Mouse (Mus musculus) T-helper 2 cell (primary cell): Measurements from ENCODE around the gene Olfml2a.

ENCODE experiments used
- in situ Hi-C: fragments of 300-600 bp; cut with MboI, MseI; formaldehyde crosslinking; loops from one replicate; pipeline ENCODE4 v1.15.1; 2025; ENCODE audit warnings: high pct_unique_total_duplicates

The Olfml2a gene

DNA sequence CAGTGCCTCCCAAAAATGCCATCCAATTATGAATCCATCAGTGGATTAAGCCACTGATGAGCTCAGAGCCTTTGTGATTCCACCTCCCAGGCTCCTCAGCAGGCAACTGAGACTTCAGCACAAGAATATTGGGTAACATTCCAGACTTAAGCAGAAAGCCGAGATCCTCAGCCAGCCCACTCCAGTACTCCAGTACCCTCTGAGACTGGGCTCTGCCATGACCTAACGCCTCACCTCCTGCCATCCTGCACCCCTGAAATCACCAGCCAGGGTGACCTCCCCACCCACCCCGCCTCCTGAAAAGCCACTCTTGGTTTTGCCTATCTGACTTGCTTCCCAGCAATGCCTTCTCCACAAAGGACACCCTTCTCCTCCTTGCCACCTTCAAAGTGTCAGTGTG lies 5.6 kb downstream of the Olfml2a start:
- in situ Hi-C loops: loop anchor here (10.0 kb wide), 1 partner anchor 257 kb away; the partner anchor contains the start of gene Scai

DNA sequence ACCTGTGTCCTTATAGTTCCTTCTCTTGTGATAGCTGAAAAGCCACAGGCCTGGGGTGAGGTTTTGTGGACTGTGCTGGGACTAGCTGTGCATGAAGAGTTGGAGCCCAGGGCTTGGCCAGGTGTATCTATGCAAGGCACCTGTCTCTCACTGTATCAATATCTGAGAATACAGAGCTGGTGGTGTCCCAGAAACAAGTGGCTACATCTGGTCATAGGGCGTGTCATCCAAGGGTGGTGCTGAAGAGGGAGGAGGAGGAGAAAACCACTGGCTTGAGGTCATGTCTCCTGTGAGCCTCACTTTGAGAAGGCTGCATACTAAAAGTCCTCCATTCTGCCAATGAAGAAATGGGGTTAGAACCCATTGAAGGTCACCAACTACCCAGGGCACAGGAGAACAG lies 6.2 kb downstream of the Olfml2a start:
- in situ Hi-C loops: loop anchor here (10.0 kb wide), 1 partner anchor 257 kb away; the partner anchor contains the start of gene Scai

DNA sequence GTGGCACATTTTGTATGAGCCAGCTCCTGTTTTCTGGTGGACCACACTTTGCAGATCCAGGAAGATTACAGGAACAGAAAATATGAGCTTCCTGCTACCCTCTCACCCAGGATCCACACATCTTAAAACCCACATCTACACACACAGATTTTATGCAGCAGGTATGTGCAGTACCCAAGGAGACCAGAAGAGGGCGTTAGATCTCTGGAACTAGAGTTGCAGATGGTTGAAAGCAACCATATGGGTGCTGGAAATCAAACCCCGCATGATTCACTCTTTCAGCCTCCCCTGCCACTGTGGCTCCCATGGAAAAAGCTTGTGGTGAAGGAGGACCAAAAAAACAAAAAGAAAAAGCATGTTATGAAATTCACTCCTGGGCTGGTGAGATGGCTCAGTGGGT lies 7.3 kb downstream of the Olfml2a start:
- in situ Hi-C loops: loop anchor here (10.0 kb wide), 1 partner anchor 256 kb away; the partner anchor contains the start of gene Scai

DNA sequence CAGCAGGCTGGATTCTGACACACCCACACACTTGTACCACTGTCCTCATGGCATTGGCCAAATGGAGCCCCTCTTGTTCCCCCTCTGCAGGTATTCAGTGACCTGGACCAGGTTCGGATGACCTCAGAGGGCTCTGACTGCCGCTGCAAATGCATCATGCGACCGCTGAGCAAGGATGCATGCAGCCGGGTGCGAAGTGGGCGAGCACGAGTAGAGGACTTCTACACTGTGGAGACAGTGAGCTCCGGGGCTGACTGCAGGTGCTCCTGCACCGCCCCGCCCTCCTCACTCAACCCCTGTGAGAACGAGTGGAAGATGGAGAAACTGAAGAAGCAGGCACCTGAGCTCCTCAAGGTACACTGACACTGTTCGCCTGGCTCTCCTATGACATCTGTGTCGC lies 9.6 kb downstream of the Olfml2a start:
- in situ Hi-C loops: no loop called here

DNA sequence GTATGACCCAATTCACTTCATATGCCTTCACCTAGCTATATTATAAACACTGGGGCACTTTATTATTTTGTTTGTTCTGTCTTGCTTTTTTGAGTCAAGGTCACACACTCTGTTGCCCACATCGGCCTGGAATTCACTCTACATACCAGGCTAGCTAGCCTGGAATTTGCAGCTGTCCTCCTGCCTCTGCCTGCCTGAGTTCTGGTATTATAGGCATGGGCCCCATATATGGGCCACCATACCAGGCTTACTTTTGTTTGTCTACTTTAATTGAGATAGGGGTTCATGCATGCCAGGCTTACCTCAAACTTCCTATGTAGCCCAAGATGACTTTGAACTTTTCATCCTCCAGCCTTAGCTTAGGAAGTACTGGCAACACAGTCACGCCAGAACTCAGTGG lies 10.1 kb downstream of the Olfml2a start:
- in situ Hi-C loops: no loop called here

DNA sequence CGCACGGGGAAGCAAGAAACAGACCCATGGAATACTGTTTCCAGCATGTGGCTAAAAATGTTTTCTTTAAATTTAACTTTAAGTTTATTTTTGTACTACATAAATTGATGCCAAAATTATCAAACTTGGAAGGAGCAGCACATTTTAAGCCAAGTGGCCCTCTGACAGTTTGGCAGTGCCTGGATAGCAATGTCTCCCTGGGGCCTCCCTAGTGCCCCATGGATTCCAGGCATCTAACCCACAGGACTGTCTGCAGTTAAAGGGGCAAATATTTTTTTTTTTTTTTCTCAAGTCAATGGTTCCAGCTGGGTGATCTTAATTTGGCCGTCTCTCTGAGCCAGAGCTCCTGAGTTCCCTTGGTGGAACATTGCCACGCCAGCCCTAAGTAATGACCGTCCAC lies 11.4 kb downstream of the Olfml2a start:
- in situ Hi-C loops: no loop called here

DNA sequence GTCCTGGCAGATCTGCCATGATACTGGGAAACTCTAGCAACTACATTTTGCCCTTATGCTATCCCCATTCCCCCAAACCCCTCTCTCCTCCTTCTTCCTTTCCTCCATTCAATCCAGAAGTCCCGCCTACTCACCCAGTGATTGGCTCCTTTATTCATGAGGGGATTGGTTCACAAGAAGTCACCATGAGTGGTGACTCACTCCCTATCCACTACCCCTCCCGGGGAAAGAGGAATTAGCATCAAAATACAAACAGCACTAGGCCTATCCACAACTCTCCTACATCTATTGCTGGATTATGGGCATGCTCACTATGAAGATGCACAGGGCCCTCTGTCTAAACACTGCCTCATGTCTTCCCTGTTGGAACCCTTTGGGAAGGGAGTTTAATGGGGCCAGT lies 12.2 kb downstream of the Olfml2a start:
- in situ Hi-C loops: no loop called here

DNA sequence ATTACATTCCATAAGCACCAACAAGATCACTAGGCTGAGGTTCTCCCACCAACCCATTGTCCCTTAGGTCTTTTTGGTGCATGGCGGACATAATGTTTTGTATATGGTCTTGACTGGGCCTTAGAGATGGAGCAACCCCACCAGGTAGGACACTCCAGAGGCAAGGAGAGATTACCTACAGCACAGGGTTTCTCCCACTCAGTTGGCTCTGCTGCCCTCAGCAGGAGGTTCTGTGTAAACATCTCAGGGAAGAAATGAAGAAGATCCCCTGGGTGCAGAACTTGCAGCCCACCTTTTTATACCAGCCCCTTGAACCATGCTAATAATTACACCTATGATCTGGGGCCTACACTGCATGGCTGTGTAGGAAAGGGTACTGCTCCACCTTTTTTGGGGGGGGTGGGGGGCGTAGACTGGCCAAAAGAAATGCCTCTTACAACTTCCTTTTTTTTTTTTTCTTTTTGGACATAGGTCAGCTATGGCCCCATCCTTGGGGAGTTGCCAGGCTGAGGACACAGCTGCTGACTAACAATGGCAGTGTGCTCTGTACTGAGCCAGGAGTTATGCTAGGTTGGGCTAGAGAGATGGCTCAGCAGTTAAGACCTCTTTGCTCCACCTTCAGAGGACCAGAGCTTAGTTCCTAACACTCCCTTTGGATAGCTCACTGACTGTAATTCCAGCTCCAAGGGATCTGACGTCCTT lies 12.8 kb downstream of the Olfml2a start:
- in situ Hi-C loops: no loop called here

DNA sequence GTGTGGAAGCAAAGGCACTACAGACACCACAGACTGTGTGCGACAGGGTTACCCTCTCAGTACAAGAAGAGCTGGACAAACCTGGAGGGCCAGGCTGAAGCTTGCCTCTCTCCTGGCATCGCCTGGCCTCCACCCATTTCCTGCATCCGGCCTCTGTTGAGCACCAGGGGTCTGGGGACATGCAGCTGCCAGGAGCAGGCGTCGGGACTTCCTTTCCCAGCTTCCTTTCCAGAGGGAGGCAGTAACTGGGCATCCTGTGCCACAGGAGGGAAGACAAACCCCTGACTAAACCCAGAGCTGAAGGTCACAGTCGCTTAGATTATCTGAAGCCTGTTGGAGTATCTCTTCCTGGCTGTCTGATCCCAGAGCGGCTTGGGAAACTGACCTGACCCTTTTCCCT lies 15.8 kb downstream of the Olfml2a start:
- in situ Hi-C loops: no loop called here

DNA sequence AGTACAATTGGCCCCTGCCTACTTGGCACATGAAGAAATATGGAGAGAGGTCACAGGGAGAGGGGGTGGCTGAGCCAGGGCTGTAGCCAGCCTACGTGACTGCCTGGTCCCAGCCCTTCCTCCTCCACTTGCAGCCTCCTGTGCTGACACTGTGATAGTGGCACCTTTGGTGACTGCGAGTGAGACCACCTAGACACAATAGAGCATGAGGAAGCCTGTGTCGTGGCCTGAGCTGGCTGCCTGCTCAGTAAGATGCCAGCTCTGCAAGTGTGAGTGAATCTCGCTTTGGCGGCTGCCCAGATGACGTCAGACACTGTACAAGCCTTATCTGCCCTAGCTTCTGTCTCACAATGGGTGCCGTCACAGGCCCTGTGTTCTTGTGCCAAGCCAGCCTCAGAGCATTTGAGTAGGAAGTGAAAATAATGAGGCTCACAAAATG lies 18.5 kb downstream of the Olfml2a start:
- in situ Hi-C loops: no loop called here

DNA sequence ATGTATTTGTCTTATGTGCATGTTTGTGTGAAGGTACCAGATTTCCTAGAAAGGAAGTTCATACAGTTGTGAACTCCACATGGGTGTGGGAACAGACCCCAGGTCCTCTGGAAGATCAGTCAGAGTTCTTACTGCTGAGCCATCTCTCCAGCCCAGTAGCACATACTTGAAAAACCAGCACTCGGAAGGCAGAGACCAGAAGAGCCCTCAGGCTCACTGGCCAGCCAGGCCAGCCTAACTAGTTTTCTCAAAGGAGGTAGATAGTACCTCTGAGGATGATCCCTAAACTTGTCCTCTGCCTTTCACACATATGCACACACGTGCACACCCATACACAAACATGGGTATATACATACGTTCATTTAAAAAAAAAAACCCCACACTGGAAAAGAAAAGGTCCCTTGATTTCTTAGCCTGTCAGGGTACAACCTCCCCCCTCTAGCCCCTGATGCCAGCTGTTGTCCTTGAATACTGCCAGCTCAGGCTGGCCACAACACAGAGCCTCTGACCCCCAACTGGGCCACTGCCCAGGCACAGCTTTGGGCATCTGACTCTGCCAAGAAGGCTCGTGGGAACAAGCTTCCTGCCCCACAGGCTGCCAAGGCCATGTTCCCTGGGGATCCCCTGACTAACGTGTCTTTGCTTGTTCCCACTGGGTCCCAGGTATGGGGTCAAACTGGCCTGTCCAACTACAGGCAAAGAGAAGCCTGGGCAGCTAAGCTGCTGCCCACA lies 21.5 kb downstream of the Olfml2a start:
- in situ Hi-C loops: no loop called here

DNA sequence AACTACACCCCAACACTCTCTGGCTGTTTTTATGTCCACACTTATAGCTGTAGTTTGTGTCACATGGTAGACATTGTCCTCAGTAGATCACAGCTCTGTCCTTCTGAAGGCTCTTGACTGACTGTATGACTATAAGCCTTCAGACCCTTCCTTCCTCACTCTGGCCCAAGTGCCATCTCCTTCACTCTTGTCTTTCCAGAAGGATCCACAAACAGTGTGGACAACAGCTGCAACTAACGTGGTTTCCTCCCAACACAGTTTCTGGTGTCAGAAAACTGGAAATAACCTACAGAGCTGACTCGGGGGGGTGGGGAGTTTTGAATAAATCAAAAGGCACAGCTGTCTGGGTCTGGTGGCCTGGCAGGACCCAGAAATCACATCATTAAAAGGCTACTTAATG lies 24.3 kb downstream of the Olfml2a start:
- in situ Hi-C loops: no loop called here

DNA sequence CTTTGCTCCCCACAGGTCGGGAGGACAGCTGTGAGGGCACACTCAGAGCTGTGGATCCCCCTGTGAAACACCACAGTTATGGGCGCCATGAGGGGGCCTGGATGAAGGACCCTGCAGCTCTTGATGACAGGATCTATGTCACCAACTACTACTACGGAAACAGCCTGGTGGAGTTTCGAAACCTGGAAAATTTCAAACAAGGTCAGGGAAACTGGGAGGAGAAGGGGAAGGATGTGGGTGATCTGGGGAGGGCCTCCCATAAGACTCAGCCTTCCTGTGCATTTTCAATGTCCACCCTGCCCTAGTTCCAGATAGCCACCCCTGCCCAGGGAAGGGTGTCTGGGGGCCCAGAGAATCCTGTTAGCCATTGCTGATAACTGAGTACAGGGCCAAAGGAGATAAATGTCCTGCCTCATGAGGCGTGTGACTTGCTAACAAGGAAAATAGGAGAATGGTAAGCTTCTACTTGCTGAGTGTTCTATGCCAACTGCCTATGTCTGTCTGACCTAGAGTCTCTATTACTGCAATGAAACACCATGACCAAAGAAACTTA lies 26.0 kb downstream of the Olfml2a start:
- in situ Hi-C loops: no loop called here

DNA sequence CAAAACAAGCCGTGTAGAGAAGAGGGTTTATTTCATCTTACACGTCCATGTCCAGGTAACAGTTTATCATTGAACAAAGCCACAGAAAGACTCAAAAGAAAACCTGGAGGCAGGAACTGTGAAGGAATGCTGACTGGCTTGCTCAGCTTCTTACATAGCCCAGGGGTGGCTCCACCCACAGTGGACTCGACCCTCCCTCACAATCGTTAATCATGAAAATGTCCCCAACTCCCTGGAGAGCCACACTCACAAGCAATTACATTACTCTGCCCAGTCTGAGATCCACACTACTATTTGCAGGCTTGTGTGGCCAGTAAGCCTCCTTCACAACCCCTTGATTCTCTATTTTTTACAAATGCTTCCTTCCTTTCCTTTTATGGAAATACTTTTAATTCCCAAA lies 32.4 kb downstream of the Olfml2a start:
- in situ Hi-C loops: no loop called here

DNA sequence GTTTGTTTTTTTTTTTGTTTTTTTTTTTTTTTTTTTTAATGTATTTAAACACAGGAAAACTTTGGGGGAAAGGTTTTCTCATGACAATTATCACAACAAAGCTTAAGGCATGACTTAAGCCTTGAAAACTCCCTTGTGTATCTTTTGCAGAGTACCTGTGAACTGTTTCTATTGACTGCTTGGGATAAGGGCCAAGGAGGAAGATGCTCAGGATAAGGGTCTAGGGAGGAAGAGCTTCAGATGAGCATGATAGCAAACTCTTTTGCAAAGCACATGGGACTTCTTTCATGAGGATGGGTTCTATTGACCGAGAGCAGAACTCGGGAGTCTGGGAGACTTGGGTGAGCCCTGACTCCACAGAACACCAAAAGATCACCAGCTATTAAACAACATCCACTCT lies 37.9 kb downstream of the Olfml2a start:
- in situ Hi-C loops: no loop called here

DNA sequence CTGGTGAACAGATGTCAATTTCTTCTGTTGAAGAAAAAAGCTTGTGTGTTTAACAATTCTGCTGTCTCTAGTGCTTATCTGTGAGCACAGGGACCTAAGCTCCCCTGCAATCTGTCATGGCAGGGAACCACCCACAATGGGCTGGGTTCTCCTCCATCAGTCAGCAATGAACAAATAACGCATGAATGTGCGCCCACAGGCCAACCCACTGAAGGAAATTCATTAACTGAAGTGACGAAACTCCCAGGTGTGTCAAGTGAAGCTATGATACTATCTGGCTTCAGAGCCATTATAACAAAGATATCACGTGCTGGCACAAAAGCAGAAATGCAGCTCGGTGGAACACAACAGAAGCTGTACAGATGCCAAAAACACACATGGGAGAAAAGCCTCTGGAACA lies 38.3 kb downstream of the Olfml2a start:
- in situ Hi-C loops: no loop called here

DNA sequence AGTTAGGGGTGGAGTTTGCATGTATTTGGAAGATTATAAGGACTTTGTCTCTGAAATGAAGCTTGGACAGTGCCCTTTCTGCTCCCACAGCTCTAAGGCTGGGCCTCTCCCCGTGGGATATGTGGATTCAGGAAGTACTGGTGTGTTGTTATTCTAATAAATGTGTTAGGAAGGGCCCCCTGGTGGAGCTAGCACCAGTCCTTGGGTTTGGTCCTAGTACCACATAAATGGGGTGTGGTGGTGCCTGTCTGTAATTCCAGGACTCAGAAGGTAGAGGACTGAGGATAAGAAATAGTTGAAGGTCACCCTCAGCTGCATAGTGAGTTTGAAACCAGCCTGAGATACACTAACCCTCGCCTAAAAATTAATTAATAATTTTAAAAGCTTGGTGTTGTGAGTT lies 41.4 kb downstream of the Olfml2a start:
- in situ Hi-C loops: no loop called here

DNA sequence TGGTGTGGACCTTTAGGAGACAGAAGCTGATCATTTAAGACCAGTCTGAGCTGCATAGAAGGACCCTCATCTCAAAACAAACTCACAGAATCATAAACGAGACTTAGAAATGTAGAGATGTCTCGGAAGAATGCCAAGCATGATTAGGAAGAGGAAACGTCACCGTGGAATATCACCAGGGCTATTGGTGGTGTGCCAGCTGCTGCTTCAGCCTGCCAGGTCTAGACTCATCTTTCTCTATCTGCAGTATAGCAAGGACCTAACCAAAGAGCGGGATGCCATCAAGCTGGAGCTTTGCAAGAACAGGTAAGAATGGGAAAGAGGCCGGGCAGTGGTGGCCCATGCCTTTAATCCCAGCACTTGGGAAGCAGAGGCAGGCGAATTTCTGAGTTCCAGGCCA lies 41.9 kb downstream of the Olfml2a start:
- in situ Hi-C loops: no loop called here

DNA sequence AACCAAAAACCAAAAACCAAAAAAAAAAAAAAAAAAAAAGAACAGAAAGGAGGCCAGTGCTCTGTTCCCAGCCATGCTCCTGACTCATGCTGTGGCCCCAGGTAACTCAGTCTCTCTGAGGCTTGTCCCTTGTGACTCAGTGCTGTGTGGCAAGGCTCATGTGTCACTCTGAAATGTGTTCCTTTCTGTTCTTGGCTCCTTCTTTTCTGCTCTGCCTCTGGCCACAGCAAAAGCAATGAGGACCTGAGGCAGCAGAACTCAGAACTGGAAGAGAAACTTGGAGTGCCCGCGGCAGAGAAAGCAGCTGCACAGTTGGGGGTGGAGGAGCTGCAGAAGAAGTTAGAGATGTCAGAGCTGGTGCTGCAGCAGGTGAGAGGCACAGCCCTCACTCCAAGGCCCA lies 42.4 kb downstream of the Olfml2a start:
- in situ Hi-C loops: no loop called here

DNA sequence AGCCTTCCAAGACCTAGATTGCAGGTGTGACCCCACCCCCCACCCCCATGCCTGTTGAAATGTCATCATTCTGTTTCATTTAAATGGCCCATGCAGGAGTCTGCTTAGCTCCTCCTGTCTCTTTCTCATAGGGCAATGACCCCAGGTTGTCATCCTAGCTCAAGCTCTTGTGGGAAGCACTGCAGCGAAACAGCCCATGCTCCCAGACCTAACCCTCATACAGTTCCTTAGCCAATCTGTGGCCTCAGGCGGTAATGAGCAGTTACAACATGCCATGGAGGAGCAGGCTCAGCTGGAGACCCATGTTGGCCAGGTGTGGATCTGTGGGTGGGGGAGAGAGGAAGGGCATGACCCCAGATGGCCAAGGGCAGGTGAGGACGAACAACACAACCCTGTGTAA lies 43.4 kb downstream of the Olfml2a start:
- in situ Hi-C loops: no loop called here

DNA sequence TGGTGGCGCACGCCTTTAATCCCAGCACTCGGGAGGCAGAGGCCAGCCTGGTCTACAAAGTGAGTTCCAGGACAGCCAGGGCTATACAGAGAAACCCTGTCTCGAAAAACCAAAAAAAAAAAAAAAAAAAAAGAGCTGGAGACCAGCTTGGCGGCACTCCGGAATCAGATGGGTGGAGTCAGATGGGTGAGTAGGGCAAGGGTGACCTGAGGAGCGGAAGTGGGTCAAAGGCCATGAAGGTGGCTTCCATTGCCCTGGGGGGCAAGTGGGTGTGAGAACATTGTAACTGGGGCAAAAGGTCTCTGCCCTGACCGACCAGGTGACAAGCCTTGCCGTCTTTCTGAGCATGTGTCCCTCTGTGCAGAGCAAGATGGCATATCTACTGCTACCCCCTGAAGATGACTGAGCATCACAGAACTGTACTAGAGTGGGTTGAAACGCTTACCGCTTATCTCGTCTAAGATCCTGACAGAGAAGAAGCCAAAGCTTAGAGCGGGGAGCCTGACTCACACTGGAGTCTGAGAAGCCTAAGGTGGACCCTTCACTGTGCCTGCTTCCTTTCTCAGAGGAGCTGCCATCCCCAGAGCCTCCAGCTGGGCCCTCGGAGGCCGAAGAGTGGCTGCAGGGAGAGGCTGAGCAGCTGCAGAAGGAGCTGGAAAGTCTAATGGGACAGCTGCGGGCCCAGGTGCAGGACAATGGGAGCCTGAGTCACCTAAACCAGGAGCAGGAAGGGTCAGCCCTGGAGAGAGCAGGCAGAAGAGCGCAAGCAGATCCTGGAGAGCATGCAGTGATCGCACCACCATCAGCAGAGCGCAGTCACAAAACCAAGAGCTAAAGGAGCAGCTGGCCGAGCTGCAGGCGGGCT lies 44.4 kb downstream of the Olfml2a start:
- in situ Hi-C loops: no loop called here

DNA sequence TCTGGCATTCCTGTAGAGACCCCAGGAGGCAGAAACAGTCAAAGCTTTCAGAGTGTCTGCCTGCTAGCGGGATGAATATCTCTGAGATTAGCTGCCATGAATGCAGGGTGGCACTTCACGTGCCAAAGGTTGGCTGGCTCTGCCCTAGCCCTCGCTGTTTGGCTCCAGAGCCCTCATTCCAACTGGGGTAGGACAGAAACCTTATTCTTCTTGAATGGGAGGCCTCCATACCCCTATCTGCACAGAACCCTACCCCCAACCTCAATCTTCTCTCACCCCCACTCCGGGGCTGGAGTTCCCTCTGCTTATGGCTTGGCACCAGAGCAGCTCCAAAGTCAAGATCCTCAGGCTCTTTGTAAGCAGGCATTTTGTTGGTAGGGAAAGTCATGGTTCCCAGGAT lies 46.1 kb downstream of the Olfml2a start:
- in situ Hi-C loops: no loop called here
